Mouse (Mus musculus) bone marrow, adult 2 months (tissue): ENCODE data around the gene Trem3. TPM values are rescaled to one million over a fixed set of nuclear protein-coding genes. Genes with fewer than 3 reads are reported as not detected.
A peak's percentile ranks its signal among the peaks of the same experiment; 100 is the strongest.

Experiments used
- H3K27ac ChIP-seq: fragments of 200-500 bp; 2 replicates; pipeline ENCODE4 v1.5.1; 2012; ENCODE audit warnings: low read depth, mild to moderate bottlenecking, control low read depth, inconsistent platforms, low read length; ENCODE audit not compliant: control insufficient read depth, poor library complexity, insufficient read depth
- H3K4me1 ChIP-seq: fragments of 200-500 bp; 2 replicates; pipeline ENCODE4 v1.6.1; 2011; ENCODE audit warnings: low read length; ENCODE audit not compliant: control insufficient read depth, insufficient read depth
- H3K4me3 ChIP-seq: fragments of 200-500 bp; replicated peaks from 2 replicates; pipeline ENCODE3; 2011; ENCODE audit warnings: mild to moderate bottlenecking, low read depth, low read length, control low read depth; ENCODE audit not compliant: control insufficient read depth
- CTCF ChIP-seq: fragments of 200-500 bp; IDR thresholded peaks from 2 replicates; pipeline ENCODE4 v1.5.1; 2011; ENCODE audit warnings: low read length, control low read depth; ENCODE audit not compliant: control insufficient read depth, insufficient read depth
- POLR2A ChIP-seq: fragments of 200-500 bp; IDR thresholded peaks from 2 replicates; pipeline ENCODE4 v1.6.1; 2011; ENCODE audit warnings: low read depth, mild to moderate bottlenecking, control low read depth, low read length, borderline replicate concordance; ENCODE audit not compliant: control insufficient read depth
- WGBS: fragments of 180-500 bp; shearing (Covaris S2); methylation state at CpG from one replicate; pipeline ENCODE4 v1.1.7; 2018; 5-methylcytosine and 5-hydroxymethylcytosine counted together
- polyA plus RNA-seq: library from polyadenylated mRNA; stranded (reverse); fragments of >200 nt; gene quantifications from 2 replicates; pipeline ENCODE4 v1.2.4, GENCODE M21; 2011; ENCODE audit warnings: low replicate concordance; ENCODE audit not compliant: missing spikeins, insufficient read depth, insufficient read length

The Trem3 gene
- polyA plus RNA-seq, 1 experiment: 53.5 TPM

DNA sequence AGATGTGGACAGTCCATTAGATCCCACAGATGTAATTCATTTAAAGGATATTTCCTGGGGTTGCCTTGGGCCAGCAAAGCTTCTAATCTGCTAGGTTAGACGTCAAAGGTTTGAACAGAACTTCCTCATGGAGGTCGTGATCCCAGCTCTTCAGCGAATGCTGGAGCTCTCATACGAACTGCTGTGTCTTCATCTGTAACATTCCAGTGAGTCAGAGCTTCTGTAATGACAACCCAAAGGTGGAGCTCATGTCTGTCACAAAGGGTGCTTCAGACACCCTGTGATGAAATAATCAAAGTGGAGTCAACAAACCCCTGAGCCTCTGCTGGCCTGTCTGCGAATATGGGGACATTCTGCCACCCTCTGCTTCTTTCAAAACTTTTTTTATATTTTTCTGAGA lies 13.0 kb upstream of the Trem3 start:
- H3K4me3 ChIP-seq: no peak overlapping the region
- peaks cover 11% of the 10 kb centered on the region for H3K4me1 ChIP-seq
- no peak overlapping the region for H3K27ac ChIP-seq
- TF ChIP-seq CTCF (no peak), POLR2A (no peak)
- WGBS: 40% methylated on average over 5 of the region's 5 CpGs

DNA sequence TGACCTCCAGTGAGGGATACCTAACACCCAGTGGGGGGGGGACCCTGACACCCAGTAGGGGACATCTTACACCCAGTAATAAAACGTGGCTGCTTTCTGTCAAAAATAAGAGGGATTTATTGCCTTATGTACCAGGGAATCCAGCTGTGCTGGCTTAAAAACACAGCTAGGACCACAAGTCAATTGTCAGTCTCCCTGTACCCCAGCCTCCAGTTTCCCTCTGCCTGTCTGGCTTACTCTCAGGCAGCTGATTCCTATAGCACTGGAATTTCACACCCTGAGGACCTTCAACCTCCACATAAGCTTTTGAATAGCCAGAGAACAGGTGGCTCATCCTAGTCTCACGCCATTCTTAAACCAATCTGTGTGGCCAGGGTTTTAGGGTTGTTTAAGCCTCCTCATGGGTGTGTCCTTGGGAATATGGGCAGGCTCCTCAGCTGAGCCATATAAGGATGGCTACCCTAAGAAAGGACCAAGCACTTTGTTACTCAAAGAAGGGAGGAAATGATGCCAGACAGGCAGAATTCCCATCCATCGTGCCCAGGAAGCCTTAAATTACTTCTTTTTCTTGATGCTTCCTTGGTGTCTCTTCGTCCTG lies 11.7 kb upstream of the Trem3 start:
- WGBS: 61% methylated on average over 4 of the region's 4 CpGs
- no peak overlapping the region for H3K4me3 ChIP-seq

DNA sequence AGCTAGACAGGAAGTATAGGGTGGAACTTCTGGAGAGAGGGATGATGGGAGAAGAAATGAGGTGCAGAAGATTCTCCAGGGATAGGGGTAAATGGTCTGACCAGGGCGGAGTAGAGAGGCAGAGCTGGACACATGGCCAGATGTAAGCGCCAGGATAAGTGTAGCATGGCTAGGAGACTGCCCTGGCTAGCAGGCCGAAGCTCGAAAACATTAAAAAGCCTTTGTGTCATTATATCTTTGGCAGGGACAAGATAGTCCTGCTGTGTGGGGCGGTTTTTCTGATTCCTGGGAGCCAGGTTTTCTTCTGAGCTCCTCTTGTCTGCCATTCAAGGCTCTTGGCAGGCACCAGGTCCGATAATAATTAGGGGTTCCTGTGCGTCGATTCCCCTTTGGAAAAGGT lies 10.0 kb upstream of the Trem3 start:
- WGBS: 86% methylated on average over 8 of the region's 8 CpGs
- peaks cover 8% of the 10 kb centered on the region for H3K4me1 ChIP-seq
- H3K4me3 ChIP-seq: no peak overlapping the region
- TF ChIP-seq POLR2A (no peak), CTCF (no peak)
- H3K27ac ChIP-seq: no peak overlapping the region

More for the DNA sequence above, 11.7 kb upstream of the Trem3 start:
- TF ChIP-seq POLR2A (no peak), CTCF (no peak)
- Histone ChIP-seq H3K4me1 (peaks cover 9% of the 10 kb centered on the region), H3K27ac (no peak overlapping the region)

- no peak for TF ChIP-seq POLR2A
- no peak for TF ChIP-seq CTCF
- Histone ChIP-seq H3K4me1 (peaks cover 3% of the 10 kb centered on the region; the same call in 1 of the 2 replicates), H3K4me3 (peak overlapping the region; percentile 76), H3K27ac (peak overlapping the region; percentile 21; the same call in 1 of the 2 replicates)
Measured at GRCm38 (mm10) chr17:48249039-48249438, 1.5 kb downstream of the Trem3 start.

DNA sequence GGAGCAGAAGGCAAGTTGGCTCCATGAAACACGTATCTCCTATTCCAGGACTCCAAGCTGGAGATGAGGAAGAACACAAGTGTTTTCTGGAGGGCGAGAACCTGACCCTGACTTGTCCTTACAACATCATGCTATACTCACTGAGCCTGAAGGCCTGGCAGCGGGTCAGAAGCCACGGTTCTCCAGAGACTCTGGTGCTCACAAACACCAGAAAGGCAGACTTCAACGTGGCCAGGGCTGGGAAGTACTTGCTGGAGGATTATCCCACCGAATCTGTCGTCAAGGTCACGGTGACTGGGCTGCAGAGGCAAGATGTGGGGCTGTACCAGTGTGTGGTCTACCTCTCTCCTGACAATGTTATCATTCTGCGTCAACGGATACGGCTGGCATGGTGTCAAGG lies 1.9 kb downstream of the Trem3 start:
- Histone ChIP-seq H3K4me3 (peak overlapping the region; percentile 76), H3K4me1 (peaks cover 2% of the 10 kb centered on the region; the same call in 1 of the 2 replicates), H3K27ac (peak overlapping the region; percentile 21)
- 59% methylated on average over 11 of the region's 11 CpGs for WGBS
- TF ChIP-seq CTCF (no peak), POLR2A (no peak)

DNA sequence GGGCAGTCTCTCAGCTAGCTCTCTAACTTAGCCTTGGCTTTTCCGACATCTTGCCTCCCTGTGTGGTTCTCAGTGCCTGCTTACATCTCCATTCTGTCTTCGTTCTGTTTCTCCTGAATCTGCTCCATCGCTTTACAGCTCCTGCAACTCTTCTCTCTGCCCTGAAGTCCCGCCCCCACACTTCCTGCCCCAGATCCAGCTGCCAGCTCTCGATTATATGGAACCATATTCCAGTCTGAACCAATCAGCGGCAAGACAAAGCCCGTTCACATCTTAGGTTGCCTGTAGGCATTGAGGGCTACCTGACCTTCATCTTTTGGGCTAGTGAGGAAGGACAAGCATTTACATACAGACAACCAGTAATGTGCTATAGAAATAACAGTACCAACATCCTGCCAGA lies 3.1 kb downstream of the Trem3 start:
- peak overlapping the region; percentile 25 for H3K4me3 ChIP-seq
- WGBS: 73% methylated on average over 7 of the region's 7 CpGs
- peaks cover 1% of the 10 kb centered on the region; the same call in 1 of the 2 replicates for H3K4me1 ChIP-seq
- H3K27ac ChIP-seq: no peak overlapping the region
- no peak for TF ChIP-seq POLR2A
- no peak for TF ChIP-seq CTCF

- Histone ChIP-seq H3K4me3 (no peak overlapping the region), H3K27ac (no peak overlapping the region), H3K4me1 (no peaks in the 10 kb centered on the region; the same call in 1 of the 2 replicates)
- TF ChIP-seq CTCF: no peak
- TF ChIP-seq POLR2A: no peak
Measured at GRCm38 (mm10) chr17:48256575-48256974, 9.0 kb downstream of the Trem3 start.

DNA sequence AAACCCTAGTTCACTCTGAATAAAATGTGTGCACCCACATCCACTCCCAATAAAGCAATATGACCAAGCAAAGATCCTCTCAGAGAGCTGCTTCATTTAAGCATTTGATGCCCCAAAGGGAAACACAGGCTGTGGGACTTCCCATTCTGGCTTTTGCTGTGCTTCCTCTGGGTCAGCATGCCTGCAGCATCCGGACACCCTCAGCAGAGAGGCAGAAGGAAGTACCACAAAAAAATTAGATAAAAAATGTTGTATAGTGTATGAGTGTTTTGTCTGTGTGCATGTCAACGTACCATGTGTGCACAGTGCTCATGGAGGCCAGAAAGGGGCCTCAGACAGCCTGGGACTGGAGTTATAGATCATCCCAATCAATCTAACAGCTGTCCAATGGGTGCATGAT lies 14.3 kb downstream of the Trem3 start:
- H3K27ac ChIP-seq: no peak overlapping the region
- TF ChIP-seq CTCF (no peak), POLR2A (no peak)
- WGBS: 9% methylated on average over 2 of the region's 2 CpGs
- peaks cover 4% of the 10 kb centered on the region; the same call in 1 of the 2 replicates for H3K4me1 ChIP-seq
- H3K4me3 ChIP-seq: no peak overlapping the region
